Mouse (Mus musculus) MEL (cell line): ENCODE results near the gene Mrps17. TPM values are rescaled to one million over a fixed set of nuclear protein-coding genes. Genes with fewer than 3 reads are reported as not detected.

Experiments used
- DNase-seq: peaks from one replicate; pipeline ENCODE4 v3.0.0; 2011; ENCODE audit warnings: low read depth, low spot score
- H3K27ac ChIP-seq: 2 replicates; pipeline ENCODE4 v1.5.1; 2012; ENCODE audit warnings: low read depth, mild to moderate bottlenecking, control low read depth, low read length, moderate library complexity; ENCODE audit not compliant: control insufficient read depth
- H3K27me3 ChIP-seq, 2 experiments: fragments of 150-350 bp in 1 of 2; sonication (generic) in 1 of 2; 2 replicates each; pipeline ENCODE4 v1.6.1; 2012; ENCODE audit warnings: low read length in 2 of 2, mild to moderate bottlenecking in 2 of 2, improper control_type of control experiment in 1 of 2, moderate library complexity in 1 of 2; ENCODE audit not compliant: insufficient read depth in 2 of 2, control insufficient read depth in 1 of 2
- H3K36me3 ChIP-seq, 2 experiments: 2 replicates each; pipeline ENCODE4 v1.6.1; 2012 to 2014; ENCODE audit warnings: low read length in 2 of 2, improper control_type of control experiment in 1 of 2, inconsistent platforms in 1 of 2, mild to moderate bottlenecking in 1 of 2; ENCODE audit not compliant: insufficient read depth in 2 of 2, control insufficient read depth in 1 of 2
- H3K4me1 ChIP-seq, 2 experiments: fragments of 150-350 bp in 1 of 2; sonication (generic) in 1 of 2; 2 replicates each; pipeline ENCODE4 v1.6.1; 2012; ENCODE audit warnings: low read length in 2 of 2, improper control_type of control experiment in 1 of 2, mild to moderate bottlenecking in 1 of 2; ENCODE audit not compliant: insufficient read depth in 2 of 2, control insufficient read depth in 1 of 2
- H3K4me3 ChIP-seq, 2 experiments: fragments of 150-350 bp in 1 of 2; sonication (generic) in 1 of 2; 2 replicates each; pipeline ENCODE4 v1.5.1; 2012; ENCODE audit warnings: low read depth in 2 of 2, low read length in 2 of 2, mild to moderate bottlenecking in 2 of 2, moderate library complexity in 2 of 2, control low read depth in 1 of 2, improper control_type of control experiment in 1 of 2; ENCODE audit not compliant: control insufficient read depth in 1 of 2, insufficient read depth in 1 of 2
- H3K79me2 ChIP-seq: 2 replicates; pipeline ENCODE4 v1.6.1; 2012; ENCODE audit warnings: mild to moderate bottlenecking, low read length, moderate library complexity; ENCODE audit not compliant: control insufficient read depth, poor library complexity, insufficient read depth
- H3K9ac ChIP-seq: 2 replicates; pipeline ENCODE4 v1.6.1; 2012; ENCODE audit warnings: low read depth, mild to moderate bottlenecking, control low read depth, low read length, moderate library complexity; ENCODE audit not compliant: control insufficient read depth, poor library complexity, severe bottlenecking
- H3K9me3 ChIP-seq: fragments of 150-350 bp; sonication (generic); replicated peaks from 2 replicates; pipeline ENCODE4 v1.6.1; 2012; ENCODE audit warnings: mild to moderate bottlenecking, low read length, improper control_type of control experiment, moderate library complexity; ENCODE audit not compliant: insufficient read depth
- BHLHE40 ChIP-seq: IDR thresholded peaks from 2 replicates; pipeline ENCODE4 v1.6.1; 2012; ENCODE audit warnings: low read depth, mild to moderate bottlenecking, inconsistent platforms, low read length, improper control_type of control experiment, borderline replicate concordance
- CHD2 ChIP-seq: IDR thresholded peaks from 2 replicates; pipeline ENCODE4 v1.6.1; 2011; ENCODE audit warnings: low read length, improper control_type of control experiment
- E2F4 ChIP-seq: IDR thresholded peaks from 2 replicates; pipeline ENCODE4 v1.6.1; 2011; ENCODE audit warnings: low read depth, low read length, improper control_type of control experiment, borderline replicate concordance
- GABPA ChIP-seq: IDR thresholded peaks from 2 replicates; pipeline ENCODE4 v1.6.1; 2012; ENCODE audit warnings: low read depth, mild to moderate bottlenecking, inconsistent platforms, low read length, improper control_type of control experiment, moderate library complexity
- GATA1 ChIP-seq: IDR thresholded peaks from 2 replicates; pipeline ENCODE4 v1.6.1; 2011; ENCODE audit warnings: low read depth, low read length, improper control_type of control experiment
- JUND ChIP-seq: IDR thresholded peaks from 2 replicates; pipeline ENCODE4 v1.6.1; 2011; ENCODE audit warnings: low read depth, mild to moderate bottlenecking, improper control_type of control experiment, low read length
- KAT2A ChIP-seq: conservative IDR thresholded peaks from 2 replicates; pipeline ENCODE4 v1.6.1; 2012; ENCODE audit warnings: low read depth, low read length, improper control_type of control experiment, inconsistent platforms
- MAX ChIP-seq: IDR thresholded peaks from 2 replicates; pipeline ENCODE4 v1.6.1; 2011; ENCODE audit warnings: low read length, improper control_type of control experiment
- MAZ ChIP-seq: IDR thresholded peaks from 2 replicates; pipeline ENCODE4 v1.6.1; 2012; ENCODE audit warnings: low read depth, mild to moderate bottlenecking, inconsistent platforms, low read length, improper control_type of control experiment
- MXI1 ChIP-seq: IDR thresholded peaks from 2 replicates; pipeline ENCODE4 v1.6.1; 2011; ENCODE audit warnings: mild to moderate bottlenecking, low read depth, low read length, improper control_type of control experiment
- NELFE ChIP-seq: IDR thresholded peaks from 2 replicates; pipeline ENCODE4 v1.6.1; 2011; ENCODE audit warnings: low read depth, low read length, improper control_type of control experiment
- NRF1 ChIP-seq: IDR thresholded peaks from 2 replicates; pipeline ENCODE4 v1.6.1; 2014; ENCODE audit warnings: low read depth, mild to moderate bottlenecking, inconsistent platforms, low read length, improper control_type of control experiment, moderate library complexity; ENCODE audit not compliant: poor library complexity, insufficient read depth, severe bottlenecking
- POLR2A ChIP-seq, 2 experiments: IDR thresholded peaks; 2 replicates each; pipeline ENCODE4 v1.6.1; 2011 to 2012; ENCODE audit warnings: low read length in 2 of 2, mild to moderate bottlenecking in 2 of 2, control low read depth in 1 of 2, improper control_type of control experiment in 1 of 2, low read depth in 1 of 2, moderate library complexity in 1 of 2; ENCODE audit not compliant: control insufficient read depth in 1 of 2, insufficient read depth in 1 of 2, poor library complexity in 1 of 2
- RAD21 ChIP-seq: IDR thresholded peaks from 2 replicates; pipeline ENCODE4 v1.6.1; 2011; ENCODE audit warnings: mild to moderate bottlenecking, low read depth, low read length, improper control_type of control experiment
- RCOR1 ChIP-seq: IDR thresholded peaks from 2 replicates; pipeline ENCODE4 v1.6.1; 2012; ENCODE audit warnings: low read depth, mild to moderate bottlenecking, inconsistent platforms, low read length, improper control_type of control experiment
- TCF12 ChIP-seq: IDR thresholded peaks from 2 replicates; pipeline ENCODE4 v1.6.1; 2014; ENCODE audit warnings: low read depth, mild to moderate bottlenecking, inconsistent platforms, low read length, improper control_type of control experiment, moderate library complexity
- USF1 ChIP-seq: IDR thresholded peaks from 2 replicates; pipeline ENCODE4 v1.6.1; 2014; ENCODE audit warnings: low read depth, mild to moderate bottlenecking, inconsistent platforms, low read length, improper control_type of control experiment, moderate library complexity
- ZC3H11A ChIP-seq: IDR thresholded peaks from 2 replicates; pipeline ENCODE4 v1.6.1; 2012; ENCODE audit warnings: low read depth, mild to moderate bottlenecking, inconsistent platforms, low read length, improper control_type of control experiment
- polyA plus RNA-seq, 2 experiments: library from polyadenylated mRNA; stranded (reverse) in 1 of 2; unstranded in 1 of 2; fragments of >175 nt in 1 of 2; fragments of >200 nt in 1 of 2; gene quantifications; 2 replicates each; pipeline versions ENCODE4 v1.2.1 to v1.2.4; 2012; ENCODE audit warnings: low replicate concordance in 2 of 2, low read depth in 1 of 2; ENCODE audit not compliant: insufficient read length in 2 of 2, insufficient read depth in 1 of 2, missing spikeins in 1 of 2
- total RNA-seq: library from RNA; depleted of rRNA; stranded (reverse); fragments of 300-350 nt; gene quantifications from 2 replicates; pipeline ENCODE4 v1.2.3, GENCODE M21; 2012; rRNA removed

The Mrps17 gene
- total and polyA plus RNA-seq, 3 experiments = 182 to 211 TPM; not detected in 1

DNA sequence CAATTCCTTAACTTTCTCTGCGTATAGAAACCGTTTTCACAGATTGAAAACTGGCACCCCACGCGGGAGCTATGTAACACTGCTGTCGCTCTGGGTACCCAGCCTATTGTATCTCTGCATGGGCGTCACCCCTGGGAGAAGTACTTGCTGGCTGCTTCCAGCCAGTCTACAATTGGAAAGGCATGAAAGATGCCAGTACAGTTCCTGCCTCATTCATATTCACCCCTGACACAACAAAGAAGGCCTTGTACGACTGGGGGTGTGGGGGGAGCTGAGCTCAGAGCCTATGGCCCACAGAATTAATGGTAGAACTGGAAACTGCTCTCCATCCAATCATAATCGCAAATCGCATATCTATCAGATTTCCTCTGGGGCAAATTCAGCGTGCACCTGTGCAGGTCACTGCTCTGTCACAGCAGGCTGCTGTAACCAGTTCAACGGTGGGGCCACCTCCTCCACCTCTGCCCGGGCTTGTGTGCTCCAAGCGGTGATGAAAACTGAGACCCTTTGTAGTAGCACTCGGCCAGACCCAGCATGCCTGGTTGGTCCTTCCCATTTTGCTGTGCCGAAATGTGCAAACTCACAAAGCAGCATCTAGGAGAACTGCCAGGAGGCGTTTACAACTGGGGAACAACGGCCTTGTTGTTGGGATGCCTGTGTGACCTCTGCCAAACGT, 46.7 kb downstream of the Mrps17 start:
- Histone ChIP-seq H3K4me1 (no peaks in the 10 kb centered on the region), H3K27me3 (no peaks in the 10 kb centered on the region), H3K9ac (no peak overlapping the region), H3K4me3 (no peak overlapping the region), H3K9me3 (no peaks in the 10 kb centered on the region), H3K36me3 (peaks cover 0 to 2% of the 10 kb centered on the region in 2 experiments; a peak in 1 of 4 replicates), H3K79me2 (no peaks in the 10 kb centered on the region), H3K27ac (no peak overlapping the region)
- TF ChIP-seq JUND (no peak), GABPA (no peak), RCOR1 (no peak), USF1 (no peak), BHLHE40 (no peak), NRF1 (no peak), MAZ (no peak), MAX (no peak), RAD21 (no peak), TCF12 (no peak), ZC3H11A (no peak), KAT2A (no peak), GATA1 (no peak), CHD2 (no peak), E2F4 (no peak)
- no peak for DNase-seq

DNA sequence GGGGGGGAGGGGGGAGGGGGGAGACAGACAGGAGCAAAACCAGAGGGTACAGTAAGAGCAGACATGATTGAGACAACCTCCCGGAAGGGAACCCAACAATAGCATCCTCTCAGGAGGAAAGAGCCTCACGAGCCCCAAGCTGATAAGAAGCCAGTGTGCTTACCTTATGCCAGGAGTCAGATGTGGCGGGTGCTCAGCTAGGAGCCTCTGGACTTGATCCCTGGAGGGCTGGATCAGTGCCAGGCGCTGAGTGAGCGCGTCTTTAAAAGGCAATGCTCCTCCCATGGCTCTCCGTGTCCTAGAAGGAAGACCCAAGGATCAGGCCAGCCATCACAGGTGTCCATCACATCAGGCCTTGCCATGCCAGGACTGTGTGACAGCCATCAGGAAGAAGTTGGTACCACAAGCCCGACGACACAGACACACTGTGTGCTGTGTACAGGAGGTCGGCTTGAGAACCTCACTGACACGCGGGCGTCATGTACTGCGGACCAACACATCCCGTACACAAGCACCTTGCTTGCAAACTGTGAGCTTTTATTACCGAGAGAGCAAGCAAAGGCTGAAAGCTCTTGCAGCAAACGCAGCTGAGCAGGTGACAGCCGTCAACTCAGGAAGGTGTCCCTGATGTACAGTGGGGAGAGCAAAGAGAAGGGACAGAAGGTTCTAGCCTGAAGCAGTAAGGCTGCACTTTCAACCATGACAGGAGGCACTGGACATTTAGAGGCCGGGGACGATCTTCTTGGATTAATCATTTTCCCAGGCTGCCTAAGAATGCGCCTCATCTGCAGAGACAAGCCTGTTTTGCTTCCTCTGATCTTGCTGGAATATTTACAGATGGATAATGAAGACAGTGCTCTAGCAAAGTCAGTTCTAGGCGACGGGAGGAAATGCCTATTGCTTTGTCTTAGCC, 55.4 kb downstream of the Mrps17 start:
- Histone ChIP-seq H3K4me1 (no peaks in the 10 kb centered on the region), H3K9ac (no peak overlapping the region), H3K79me2 (0 out of 2 replicates have a peak, but pooled peaks cover 4% of the 10 kb centered on the region), H3K9me3 (no peaks in the 10 kb centered on the region), H3K36me3 (peaks cover 0 to 10% of the 10 kb centered on the region in 2 experiments; a peak in 1 of 4 replicates), H3K27me3 (no peaks in the 10 kb centered on the region), H3K27ac (no peak overlapping the region), H3K4me3 (no peak overlapping the region)
- TF ChIP-seq NELFE (no peak), POLR2A (IDR thresholded peaks at IDR 0.05; ENCODE audit: control insufficient read depth in 1 of 2, insufficient read depth in 1 of 2, low read depth in 1 of 2, low read length in 2 of 2, poor library complexity in 1 of 2) (no peak), RCOR1 (no peak), BHLHE40 (no peak), GABPA (no peak), MXI1 (no peak)
- no peak for DNase-seq

Other genes starting within 250 kb of the Mrps17 start
- gene Sfswap, start 214.3 kb upstream of the Mrps17 start, total RNA-seq = 37.4 and 38.5 TPM in 2 replicates
- 10 to 100 TPM in 1 of 2 experiments, not detected in 1; 74.7 TPM for gene Sfswap, start 214.3 kb upstream of the Mrps17 start, polyA plus RNA-seq
- 0.92 and 1.1 TPM in 2 replicates for gene Mmp17, start 131.3 kb upstream of the Mrps17 start, total RNA-seq
- 1 to 10 TPM in 1 of 2 experiments, not detected in 1; 1.6 TPM for gene Mmp17, start 131.3 kb upstream of the Mrps17 start, polyA plus RNA-seq
- gene Zfp11, start 45.4 kb upstream of the Mrps17 start, total RNA-seq = not detected in 2 replicates
- gene Zfp11, start 45.4 kb upstream of the Mrps17 start, polyA plus RNA-seq = under 1 TPM in 1 of 2 experiments, not detected in 1; 0.03 TPM
- not detected in 2 replicates for gene Sept14, start 7.0 kb upstream of the Mrps17 start, total RNA-seq
- not detected for gene Sept14, start 7.0 kb upstream of the Mrps17 start, polyA plus RNA-seq
- 29.9 and 34.2 TPM in 2 replicates for gene Nipsnap2, start 9.6 kb downstream of the Mrps17 start, total RNA-seq
- gene Nipsnap2, start 9.6 kb downstream of the Mrps17 start, polyA plus RNA-seq = 10 to 100 TPM in 1 of 2 experiments, not detected in 1; 35.7 TPM
- gene Psph, start 72.0 kb downstream of the Mrps17 start, total RNA-seq = 54.8 and 101 TPM in 2 replicates
- gene Psph, start 72.0 kb downstream of the Mrps17 start, polyA plus RNA-seq = 100 to 1,000 TPM; 148 to 170 TPM
- 32.9 and 33.2 TPM in 2 replicates for gene Sumf2, start 131.5 kb downstream of the Mrps17 start, total RNA-seq
- gene Sumf2, start 131.5 kb downstream of the Mrps17 start, polyA plus RNA-seq = 10 to 100 TPM in 1 of 2 experiments, not detected in 1; 35.8 TPM
- gene Chchd2, start 172.0 kb downstream of the Mrps17 start, total RNA-seq = 905 and 951 TPM in 2 replicates
- 100 to 1,000 TPM in 1 of 2 experiments, not detected in 1; 588 TPM for gene Chchd2, start 172.0 kb downstream of the Mrps17 start, polyA plus RNA-seq
- 2.5 and 4.2 TPM in 2 replicates for gene Zbed5, start 180.2 kb downstream of the Mrps17 start, total RNA-seq
- 1 to 10 TPM in 1 of 2 experiments, not detected in 1; 4.0 TPM for gene Zbed5, start 180.2 kb downstream of the Mrps17 start, polyA plus RNA-seq
- gene Phkg1, start 183.1 kb downstream of the Mrps17 start, total RNA-seq = 0.26 and 0.62 TPM in 2 replicates
- under 1 TPM in 1 of 2 experiments, not detected in 1; 0.72 TPM for gene Phkg1, start 183.1 kb downstream of the Mrps17 start, polyA plus RNA-seq
- 0.59 and 1.2 TPM in 2 replicates for gene Nupr1l, start 193.0 kb downstream of the Mrps17 start, total RNA-seq
- gene Nupr1l, start 193.0 kb downstream of the Mrps17 start, polyA plus RNA-seq = under 1 TPM in 1 of 2 experiments, not detected in 1; 0.88 TPM
- gene Vkorc1l1, start 226.5 kb downstream of the Mrps17 start, total RNA-seq = 22.9 and 24.2 TPM in 2 replicates
- 10 to 100 TPM in 1 of 2 experiments, not detected in 1; 42.4 TPM for gene Vkorc1l1, start 226.5 kb downstream of the Mrps17 start, polyA plus RNA-seq